Mouse (Mus musculus) limb, embryonic 15.5 days (tissue): ENCODE measurements around the gene Pde10a. TPM values are rescaled to one million over a fixed set of nuclear protein-coding genes. Genes with fewer than 3 reads are reported as not detected.

ENCODE experiments used
- ATAC-seq: fragments of 200-750 bp; cut with Nextera tagmentation; 2 replicates; pipeline ENCODE4 v1.8.0; 2017; ENCODE audit warnings: low read depth, moderate TSS enrichment; ENCODE audit not compliant: insufficient number of reproducible peaks, low FRiP score, low TSS enrichment
- H3K27ac ChIP-seq: fragments of 300-500 bp; sonication (generic); 2 replicates; pipeline ENCODE4 v1.5.1; 2015; ENCODE audit warnings: moderate library complexity, mild to moderate bottlenecking, inconsistent platforms
- H3K27me3 ChIP-seq: fragments of 300-500 bp; sonication (generic); 2 replicates; pipeline ENCODE4 v1.6.1; 2015; ENCODE audit warnings: inconsistent platforms
- H3K36me3 ChIP-seq: fragments of 300-500 bp; sonication (generic); 2 replicates; pipeline ENCODE4 v1.6.1; 2015; ENCODE audit warnings: inconsistent platforms
- H3K4me1 ChIP-seq: fragments of 300-500 bp; sonication (generic); 2 replicates; pipeline ENCODE4 v1.6.1; 2015; ENCODE audit warnings: inconsistent platforms
- H3K4me2 ChIP-seq: fragments of 300-500 bp; sonication (generic); 2 replicates; pipeline ENCODE4 v1.6.1; 2015; ENCODE audit warnings: mild to moderate bottlenecking, inconsistent platforms
- H3K4me3 ChIP-seq: fragments of 300-500 bp; sonication (generic); 2 replicates; pipeline ENCODE4 v1.5.1; 2015; ENCODE audit warnings: mild to moderate bottlenecking, inconsistent platforms
- H3K9ac ChIP-seq: fragments of 300-500 bp; sonication (generic); 2 replicates; pipeline ENCODE4 v1.6.1; 2015; ENCODE audit warnings: inconsistent platforms
- H3K9me3 ChIP-seq: fragments of 300-500 bp; sonication (generic); 2 replicates; pipeline ENCODE4 v1.6.1; 2016; ENCODE audit warnings: inconsistent platforms
- WGBS: fragments of 180-500 bp; shearing (Covaris S2); methylation state at CpG from one replicate; pipeline ENCODE4 v1.1.7; 2015; 5-methylcytosine and 5-hydroxymethylcytosine counted together
- polyA plus RNA-seq: library from polyadenylated mRNA; unstranded; fragments of >200 nt; fragmentation: Nextera tagmentation; extraction: Ambion mirVana; gene quantifications from 2 replicates; pipeline ENCODE4 v1.2.1, GENCODE M21; 2015

The Pde10a gene
- polyA plus RNA-seq, 1 experiment from 2014 or later, result 3.1 TPM

DNA sequence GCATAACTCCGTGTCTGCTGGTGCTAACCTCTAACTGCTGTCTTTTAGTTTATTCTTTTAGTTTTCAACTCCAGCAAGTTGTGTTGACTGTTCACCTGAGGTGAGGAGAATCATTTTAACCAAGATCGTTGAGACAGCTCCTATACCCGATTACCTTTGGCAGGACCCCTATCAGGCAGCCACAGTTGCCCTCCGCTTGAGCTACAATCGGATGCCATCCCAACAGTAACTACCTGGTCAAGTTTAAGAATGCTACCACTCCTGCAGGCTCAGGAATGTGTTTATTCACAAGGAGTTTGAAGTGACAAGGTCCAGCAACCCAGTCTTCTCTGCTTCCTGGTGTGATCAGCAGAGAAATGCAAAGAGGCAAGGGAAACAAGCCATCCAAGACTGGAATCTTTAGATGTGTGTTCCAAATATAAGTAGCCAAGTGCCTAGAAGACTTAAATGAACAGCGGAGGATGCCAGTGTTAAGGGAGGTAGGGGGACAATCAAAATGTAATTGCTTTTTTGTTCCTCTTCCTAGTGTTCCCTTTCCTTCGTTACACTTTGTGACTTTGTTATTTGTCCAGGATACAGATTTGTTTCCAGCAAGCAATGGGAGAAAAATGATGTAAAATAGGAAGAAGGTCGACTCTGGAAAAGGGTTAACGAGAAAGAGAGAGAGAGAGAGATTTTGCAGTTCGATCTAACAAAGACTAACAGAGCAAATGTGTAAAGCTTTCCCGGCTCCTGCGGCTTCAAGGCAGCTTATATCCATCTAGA is 273.5 kb downstream of the Pde10a start:
- Histone ChIP-seq H3K9me3 (no peaks in the 10 kb centered on the region), H3K9ac (no peak overlapping the region), H3K4me3 (no peak overlapping the region), H3K4me2 (no peak overlapping the region), H3K4me1 (peaks cover 36% of the 10 kb centered on the region), H3K27ac (no peak overlapping the region), H3K27me3 (peaks cover 57% of the 10 kb centered on the region), H3K36me3 (no peaks in the 10 kb centered on the region)
- WGBS, result 4% methylated on average over 12 of the region's 12 CpGs
- ATAC-seq, result no peak

DNA sequence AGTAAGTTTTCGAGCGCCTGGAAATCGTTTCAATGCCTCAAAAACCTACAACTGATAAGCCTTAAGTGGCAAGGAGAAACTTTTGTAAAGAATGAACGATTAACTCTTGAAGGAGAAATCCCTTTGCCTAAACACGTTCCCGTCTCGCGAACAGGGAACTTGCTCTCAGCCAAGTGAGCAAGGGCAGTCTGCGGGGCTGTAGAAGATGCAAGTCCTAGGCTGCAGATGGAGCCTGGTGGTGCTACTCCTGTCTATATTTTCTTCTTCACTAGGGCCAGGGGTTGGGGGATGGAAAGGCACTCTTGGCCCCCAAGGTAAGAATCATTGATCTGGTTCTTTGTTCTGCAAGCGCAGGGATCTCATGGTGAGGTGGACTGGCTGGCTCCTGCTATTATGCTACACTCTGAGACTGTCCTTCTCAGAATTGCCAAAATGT is 274.1 kb downstream of the Pde10a start:
- H3K9ac ChIP-seq, result no peak overlapping the region
- no peaks in the 10 kb centered on the region for H3K9me3 ChIP-seq
- peaks cover 36% of the 10 kb centered on the region for H3K4me1 ChIP-seq
- no peaks in the 10 kb centered on the region for H3K36me3 ChIP-seq
- H3K4me3 ChIP-seq, result no peak overlapping the region
- H3K27me3 ChIP-seq, result peaks cover 61% of the 10 kb centered on the region
- H3K27ac ChIP-seq, result no peak overlapping the region
- ATAC-seq, result no peak
- no peak overlapping the region for H3K4me2 ChIP-seq
- WGBS, result 4% methylated on average over 10 of the region's 10 CpGs

DNA sequence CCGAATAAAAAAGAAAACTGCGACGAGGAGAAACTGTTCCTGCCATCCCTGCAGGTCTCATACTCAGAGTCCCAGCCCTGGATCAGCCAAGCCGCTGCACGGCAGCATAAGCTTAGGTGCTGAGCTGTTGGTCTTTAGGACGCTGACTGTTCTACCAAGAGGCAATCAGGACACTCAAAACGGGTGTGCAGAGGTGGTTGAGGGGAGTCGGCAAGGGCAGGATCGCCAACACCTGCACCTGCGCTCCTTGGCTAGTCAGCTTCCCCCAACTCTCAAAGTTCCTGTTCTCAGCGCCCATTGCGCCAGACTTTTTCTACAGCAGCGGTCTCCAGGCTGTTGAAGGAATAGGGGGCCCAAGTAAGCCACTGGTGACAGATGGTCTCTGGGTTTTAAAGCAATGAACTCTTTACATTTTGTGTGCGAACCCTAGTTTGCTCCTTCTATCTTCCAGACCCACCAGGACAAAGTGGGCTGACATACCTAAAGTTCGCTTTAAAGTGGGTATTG is 274.8 kb downstream of the Pde10a start:
- WGBS, result 1% methylated on average over 15 of the region's 15 CpGs
- Histone ChIP-seq H3K27ac (no peak overlapping the region), H3K9ac (no peak overlapping the region), H3K36me3 (no peaks in the 10 kb centered on the region), H3K4me1 (peaks cover 36% of the 10 kb centered on the region), H3K27me3 (peaks cover 61% of the 10 kb centered on the region), H3K4me3 (peak overlapping the region; percentile 70), H3K9me3 (no peaks in the 10 kb centered on the region), H3K4me2 (peak overlapping the region; percentile 92; the same call in 1 of the 2 replicates)
- ATAC-seq, result no peak

DNA sequence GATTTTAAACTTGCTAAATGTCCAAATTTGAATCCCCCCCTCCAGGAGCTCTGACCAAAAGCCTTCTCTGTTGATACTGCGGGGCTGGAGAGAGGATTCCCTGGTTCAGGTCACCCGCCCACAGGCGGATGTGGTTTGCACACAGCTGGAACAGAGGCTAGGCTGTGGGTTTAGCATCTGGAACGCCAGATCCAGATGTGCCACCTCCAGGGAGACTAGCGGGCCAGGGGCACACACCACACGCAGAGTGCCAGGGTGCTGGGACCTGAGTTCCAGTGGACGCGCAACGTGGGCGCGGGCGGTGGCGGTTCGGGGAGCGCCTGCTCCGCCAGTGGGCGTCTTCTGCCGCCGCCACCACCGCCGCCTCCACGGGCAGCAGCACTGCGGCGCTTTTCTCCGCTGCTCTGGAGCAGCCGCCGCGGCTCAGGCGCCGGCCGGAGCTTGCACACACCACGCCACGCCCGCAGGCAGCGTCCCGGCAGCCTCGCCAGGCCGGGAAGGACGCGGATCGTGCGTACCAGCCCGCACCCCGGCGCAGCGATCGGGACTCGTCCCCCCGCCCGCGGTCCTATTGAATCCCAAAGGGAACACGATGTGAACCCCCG is 275.4 kb downstream of the Pde10a start:
- peak overlapping the region; percentile 52 for H3K9ac ChIP-seq
- H3K9me3 ChIP-seq, result no peaks in the 10 kb centered on the region
- H3K27me3 ChIP-seq, result peaks cover 65% of the 10 kb centered on the region
- peak; percentile 76 for ATAC-seq
- peaks cover 36% of the 10 kb centered on the region for H3K4me1 ChIP-seq
- 0 out of 2 replicates have a peak overlapping the region, but pooled peaks have one; percentile 57 for H3K27ac ChIP-seq
- H3K4me3 ChIP-seq, result peak overlapping the region; percentile 70
- H3K4me2 ChIP-seq, result peak overlapping the region; percentile 92
- WGBS, result under 1% methylated on average over 53 of the region's 53 CpGs
- H3K36me3 ChIP-seq, result no peaks in the 10 kb centered on the region

DNA sequence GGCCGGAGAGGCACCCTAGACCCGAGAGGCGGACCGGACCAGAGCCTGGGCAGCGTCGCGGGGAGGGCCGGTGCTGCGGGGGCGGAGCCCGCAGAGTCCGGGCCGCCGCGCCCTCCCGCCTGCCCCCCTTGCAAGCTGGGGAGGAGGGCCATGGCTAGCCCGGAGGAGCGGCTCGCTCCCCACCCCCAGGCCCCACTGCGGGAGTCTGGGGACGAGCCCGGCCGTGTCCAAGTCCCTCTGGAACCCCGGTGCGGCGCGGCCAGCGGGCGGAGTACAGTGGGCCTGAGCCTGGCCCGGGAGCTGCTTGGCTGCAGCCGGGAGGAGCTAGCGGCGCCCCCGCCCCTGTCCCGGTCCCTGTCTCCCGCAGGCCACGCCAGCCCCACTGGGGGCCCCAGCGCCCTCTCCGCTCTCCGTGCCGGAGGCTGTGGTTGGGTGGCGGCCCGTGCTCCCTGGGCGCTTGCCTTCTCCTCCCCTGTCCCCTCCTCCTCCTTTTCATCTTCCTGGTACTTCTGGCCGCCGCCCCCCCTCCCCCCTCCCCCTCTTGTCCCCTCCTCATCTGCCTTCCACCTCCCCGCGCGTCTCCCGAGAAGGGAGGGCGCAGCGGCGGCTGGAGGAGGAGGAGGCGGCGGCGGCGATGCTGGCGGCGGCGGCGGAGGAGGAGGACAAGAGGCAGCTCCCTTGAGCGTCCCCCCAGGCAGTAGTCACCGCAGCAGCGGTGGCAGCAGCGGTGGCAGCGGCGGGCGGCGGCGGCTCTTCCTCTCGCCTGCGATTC is 276.1 kb downstream of the Pde10a start:
- Histone ChIP-seq H3K4me2 (peak overlapping the region; percentile 92), H3K4me3 (peak overlapping the region; percentile 70), H3K27me3 (peaks cover 65% of the 10 kb centered on the region), H3K4me1 (peaks cover 36% of the 10 kb centered on the region), H3K36me3 (no peaks in the 10 kb centered on the region), H3K9me3 (no peaks in the 10 kb centered on the region), H3K27ac (peak overlapping the region; percentile 57), H3K9ac (peak overlapping the region; percentile 52)
- WGBS, result 0% methylated on average over 57 of the region's 72 CpGs
- ATAC-seq, result peak; percentile 76

DNA sequence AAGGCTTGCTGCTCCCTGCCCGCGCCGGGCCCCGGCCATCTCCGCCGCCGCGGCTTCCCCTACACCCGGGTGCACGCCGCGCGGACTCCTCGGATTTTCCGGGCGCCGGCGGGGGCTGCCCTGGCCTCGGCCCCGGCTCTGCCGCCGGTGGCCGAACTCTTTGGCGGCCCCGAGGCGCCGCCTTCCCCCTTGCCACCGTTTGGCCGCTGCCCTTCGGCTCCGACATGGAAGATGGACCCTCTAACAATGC is 276.6 kb downstream of the Pde10a start:
- H3K4me3 ChIP-seq, result peak overlapping the region; percentile 70
- H3K4me2 ChIP-seq, result peak overlapping the region; percentile 92
- H3K27me3 ChIP-seq, result peaks cover 65% of the 10 kb centered on the region
- no peaks in the 10 kb centered on the region for H3K36me3 ChIP-seq
- ATAC-seq, result no peak
- H3K27ac ChIP-seq, result 0 out of 2 replicates have a peak overlapping the region, but pooled peaks have one; percentile 57
- peaks cover 36% of the 10 kb centered on the region for H3K4me1 ChIP-seq
- peak overlapping the region; percentile 52 for H3K9ac ChIP-seq
- 0% methylated on average over 23 of the region's 31 CpGs for WGBS
- H3K9me3 ChIP-seq, result no peaks in the 10 kb centered on the region

DNA sequence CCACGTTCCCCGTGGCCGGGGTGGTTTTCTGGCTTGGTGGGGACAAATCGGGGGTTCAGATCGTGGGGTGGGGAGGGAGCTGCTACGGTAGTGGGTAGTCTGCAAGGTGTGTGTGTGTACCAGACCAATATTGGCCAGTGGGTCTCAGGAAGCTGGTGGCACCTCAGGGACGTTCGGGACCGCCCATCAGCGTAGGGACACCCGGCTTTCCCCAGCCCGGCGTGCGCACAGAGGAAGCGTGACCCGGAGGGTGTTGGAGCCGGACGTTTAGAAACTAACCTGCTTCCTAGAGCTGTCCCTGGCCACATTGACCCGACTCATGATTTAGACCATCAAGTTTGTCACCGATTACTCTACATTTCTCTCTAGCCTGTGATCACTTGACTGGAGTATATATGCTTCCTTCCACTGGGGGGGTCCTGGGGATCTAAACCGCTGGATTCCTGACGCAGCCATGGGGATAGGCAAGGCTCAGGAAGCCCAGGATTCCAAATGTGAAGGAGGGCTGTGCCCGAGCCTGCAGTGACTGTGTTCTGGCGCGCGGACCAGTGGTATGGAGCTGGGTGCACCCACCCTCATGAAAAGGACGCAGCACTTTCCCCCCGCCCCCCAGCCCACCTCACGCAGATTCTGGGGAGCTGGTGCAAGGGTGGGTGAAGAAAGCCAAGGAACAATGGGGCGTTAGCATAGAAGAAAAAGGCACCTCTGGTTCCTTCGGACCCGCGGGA is 277.2 kb downstream of the Pde10a start:
- no peak for ATAC-seq
- no peak overlapping the region for H3K27ac ChIP-seq
- WGBS, result under 1% methylated on average over 33 of the region's 33 CpGs
- peaks cover 36% of the 10 kb centered on the region for H3K4me1 ChIP-seq
- H3K4me3 ChIP-seq, result peak overlapping the region; percentile 70
- peak overlapping the region; percentile 92 for H3K4me2 ChIP-seq
- no peaks in the 10 kb centered on the region for H3K9me3 ChIP-seq
- H3K27me3 ChIP-seq, result peaks cover 64% of the 10 kb centered on the region
- no peaks in the 10 kb centered on the region for H3K36me3 ChIP-seq
- peak overlapping the region; percentile 52 for H3K9ac ChIP-seq

DNA sequence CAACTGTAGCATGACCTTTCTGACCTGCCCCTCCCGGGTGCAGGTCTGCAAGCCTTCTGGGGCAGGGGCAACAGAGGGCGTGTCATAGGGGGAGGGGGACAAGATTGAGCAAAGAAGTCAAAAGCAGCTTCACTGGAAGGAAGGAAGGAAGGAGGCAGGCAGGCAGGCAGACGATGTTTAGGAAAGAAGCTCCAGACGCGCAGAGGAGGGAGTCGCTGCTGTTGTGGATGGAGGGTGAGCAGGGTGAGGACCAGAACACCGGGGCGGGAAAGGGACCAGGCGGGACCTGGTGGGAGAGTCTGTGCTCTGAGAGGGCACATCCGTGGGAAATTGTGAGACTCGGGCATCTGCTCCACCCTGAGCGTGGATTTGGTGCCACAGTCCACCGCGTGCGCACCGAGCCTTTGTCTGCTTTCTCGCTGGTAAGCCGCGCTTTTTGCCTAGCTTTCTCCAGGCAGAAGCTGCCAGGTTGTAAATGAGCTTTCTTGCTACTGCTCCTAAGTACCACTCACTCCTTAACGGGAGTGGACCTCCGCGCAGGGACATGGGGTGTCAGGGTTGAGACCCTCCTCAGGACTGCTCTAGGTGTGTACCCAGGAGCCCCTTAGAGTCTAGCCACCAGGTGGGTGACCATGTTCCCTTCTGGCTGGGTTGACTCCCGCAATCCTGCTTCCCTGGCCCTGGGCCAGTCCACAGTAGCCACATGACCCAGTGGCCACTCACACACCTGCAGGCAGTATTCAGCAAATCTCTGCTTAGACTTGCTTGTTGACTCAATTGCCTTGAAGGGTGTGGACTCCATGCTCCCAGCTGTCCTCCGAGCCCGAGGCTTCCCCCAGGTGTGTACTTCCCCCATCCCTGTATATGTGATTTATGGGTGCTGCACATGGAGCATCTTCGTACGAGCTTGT is 278.0 kb downstream of the Pde10a start:
- no peak for ATAC-seq
- H3K27me3 ChIP-seq, result peaks cover 59% of the 10 kb centered on the region
- no peaks in the 10 kb centered on the region for H3K9me3 ChIP-seq
- H3K27ac ChIP-seq, result no peak overlapping the region
- no peaks in the 10 kb centered on the region for H3K36me3 ChIP-seq
- H3K4me1 ChIP-seq, result peaks cover 36% of the 10 kb centered on the region
- H3K9ac ChIP-seq, result 0 out of 2 replicates have a peak overlapping the region, but pooled peaks have one; percentile 5
- WGBS, result 13% methylated on average over 27 of the region's 27 CpGs
- H3K4me3 ChIP-seq, result peak overlapping the region; percentile 70
- peak overlapping the region; percentile 92 for H3K4me2 ChIP-seq

DNA sequence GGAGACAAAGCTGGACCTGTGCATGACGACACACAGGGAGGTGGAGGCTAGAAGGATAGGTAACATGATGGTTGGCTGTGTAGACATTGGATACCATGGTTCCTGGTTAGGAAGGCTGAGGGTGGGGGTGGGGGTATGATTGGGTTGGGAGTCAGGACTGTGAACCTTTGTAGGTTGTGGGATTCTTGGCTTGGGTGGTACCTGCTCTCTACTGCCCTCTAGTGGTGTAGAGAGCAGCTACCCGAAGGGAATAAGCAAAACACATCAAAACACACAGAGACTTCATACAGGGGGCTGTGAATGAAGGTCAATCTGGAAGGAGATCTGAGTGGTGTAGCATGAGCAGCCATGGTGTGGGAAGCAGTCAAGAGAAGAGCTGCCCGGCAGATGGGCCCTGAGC is 282.2 kb downstream of the Pde10a start:
- Histone ChIP-seq H3K27ac (no peak overlapping the region), H3K4me3 (no peak overlapping the region), H3K4me2 (no peak overlapping the region), H3K4me1 (peaks cover 11% of the 10 kb centered on the region), H3K36me3 (no peaks in the 10 kb centered on the region), H3K9me3 (no peaks in the 10 kb centered on the region), H3K27me3 (peaks cover 30% of the 10 kb centered on the region), H3K9ac (no peak overlapping the region)
- ATAC-seq, result no peak
- WGBS, result 41% methylated on average over 3 of the region's 3 CpGs

DNA sequence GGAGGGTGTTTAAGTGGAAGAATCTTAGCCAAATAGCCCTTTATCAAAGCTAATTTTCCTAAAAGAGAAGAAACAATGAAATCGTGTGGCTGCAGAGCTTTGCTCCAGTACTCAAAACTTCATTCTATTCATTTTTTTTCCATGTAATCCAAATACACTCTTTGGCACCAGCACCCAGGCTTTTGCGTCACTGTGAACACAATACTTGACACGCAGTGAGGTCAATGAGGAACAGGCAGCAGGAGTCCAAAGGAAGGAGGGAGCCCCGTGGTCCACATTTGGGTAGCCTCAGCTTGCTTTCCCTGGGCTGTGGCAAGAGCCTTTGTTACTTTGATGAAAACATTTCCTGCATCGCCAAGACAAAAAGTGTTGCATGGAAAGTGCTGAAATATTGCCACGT is 284.6 kb downstream of the Pde10a start:
- Histone ChIP-seq H3K36me3 (no peaks in the 10 kb centered on the region), H3K27ac (no peak overlapping the region), H3K9me3 (no peaks in the 10 kb centered on the region), H3K4me1 (peaks cover 6% of the 10 kb centered on the region; the same call in 1 of the 2 replicates), H3K27me3 (peaks cover 10% of the 10 kb centered on the region; the same call in 1 of the 2 replicates), H3K4me3 (no peak overlapping the region), H3K4me2 (no peak overlapping the region), H3K9ac (no peak overlapping the region)
- WGBS, result 67% methylated on average over 6 of the region's 6 CpGs
- ATAC-seq, result no peak
